Mouse (Mus musculus) inflammation-experienced regulatory T-cells, adult 16 weeks (primary cell): ENCODE data around the gene Gm45623. TPM values are rescaled to one million over a fixed set of nuclear protein-coding genes. Genes with fewer than 3 reads are reported as not detected.

Source experiments
- polyA plus RNA-seq: library from polyadenylated mRNA; unstranded; fragments of 100-300 nt; shearing (Covaris generic); gene quantifications from one replicate; pipeline ENCODE4 v1.2.1, GENCODE M21; 2017

Gene Gm45623
- polyA plus RNA-seq: not detected

GRCm38 (mm10) chr13:56753192-56753951 is at the start of gene Gm45623:
Gene Gm45623, minus strand, starts transcription at chr13:56753827.

GRCm38 (mm10) chr13:56702469-56703221 is 51.0 kb downstream of the Gm45623 start, which contains the start of gene Smad5:
Gene Smad5, plus strand, starts transcription at chr13:56703010.

Other genes starting within 250 kb of the Gm45623 start
- 1.8 TPM for gene Fbxl21, start 231.4 kb downstream of the Gm45623 start, polyA plus RNA-seq
- not detected for gene Lect2, start 205.3 kb downstream of the Gm45623 start, polyA plus RNA-seq
- gene Tgfbi, start 144.3 kb downstream of the Gm45623 start, polyA plus RNA-seq: 1.1 TPM
- 22.3 TPM for gene Smad5, start 50.8 kb downstream of the Gm45623 start, polyA plus RNA-seq
- gene Trpc7, start 142.2 kb upstream of the Gm45623 start, polyA plus RNA-seq: not detected